Comparison of ENCODE assay signal across 10 mouse cellular contexts in genomic region chr12:26577438-26577837, GRCm38 (mm10).
A peak's percentile ranks its signal among the peaks of the same experiment; 100 is the strongest.
DNase-seq lines count a peak whose midpoint lies in the region.
"Had no signal": no experiment of that assay in that cellular context is flagged by ENCODE, and none has a peak within 500 bp of the region (broad histone marks: within the 10 kb centered on the region; RNA-seq: fewer than 3 reads in every experiment).

No protein-coding gene starts in this region.

- peak; percentile 62 for DNase-seq in layer of hippocampus, adult 11-12 months (ENCODE audit: low spot score)
- no peak for DNase-seq in layer of hippocampus, postnatal 10 days (ENCODE audit: low spot score in 2 of 2)
- DNase-seq in frontal cortex, adult 2 months (ENCODE audit: extremely low spot score in 1 of 2, low spot score in 1 of 2), result peak; percentile 59 to 72
- DNase-seq in layer of hippocampus, postnatal 36 days, result peak; percentile 22 to 40
- DNase-seq in right cerebral cortex, postnatal 36 days (ENCODE audit: low spot score in 2 of 2), result peak; percentile 24 to 60
- DNase-seq in kidney, postnatal 25 days, result no peak
- no peak for DNase-seq in thymus, adult 18-20 months
- DNase-seq: cerebellum, adult 11-12 months; spleen, adult 18-20 months; thymus, postnatal 36 days had no signal

Comparison
In these comparisons a context has a peak if more than half of its experiments do, and no peak if none do; other contexts are left out.
1. DNase-seq: peak in layer of hippocampus, adult 11-12 months (single experiment), frontal cortex, adult 2 months (2 of 2), layer of hippocampus, postnatal 36 days (2 of 2) and right cerebral cortex, postnatal 36 days (2 of 2); none in layer of hippocampus, postnatal 10 days (0 of 2), kidney, postnatal 25 days (0 of 2) and thymus, adult 18-20 months (0 of 2).